Mouse (Mus musculus) heart, adult 2 months (tissue): ENCODE measurements around the gene Pik3ca. TPM values are rescaled to one million over a fixed set of nuclear protein-coding genes. Genes with fewer than 3 reads are reported as not detected.

Experiments
- DNase-seq, 2 experiments: peaks; one replicate each; pipeline ENCODE4 v3.0.0; 2021
- H3K27ac ChIP-seq: fragments of 200-600 bp; 2 replicates; pipeline ENCODE4 v1.8.1; 2022
- H3K27me3 ChIP-seq: fragments of 200-500 bp; 2 replicates; pipeline ENCODE4 v1.6.1; 2012; ENCODE audit warnings: mild to moderate bottlenecking, low read length, inconsistent platforms, mixed read lengths; ENCODE audit not compliant: control insufficient read depth, insufficient read depth
- H3K36me3 ChIP-seq: fragments of 200-500 bp; 2 replicates; pipeline ENCODE4 v1.6.1; 2012; ENCODE audit warnings: low read length, inconsistent platforms; ENCODE audit not compliant: control insufficient read depth, insufficient read depth
- H3K4me1 ChIP-seq: fragments of 200-500 bp; 2 replicates; pipeline ENCODE4 v1.6.1; 2011; ENCODE audit warnings: low read length; ENCODE audit not compliant: control insufficient read depth, insufficient read depth
- H3K4me3 ChIP-seq: fragments of 200-600 bp; 2 replicates; pipeline ENCODE4 v1.8.1; 2022
- H3K79me2 ChIP-seq: fragments of 200-500 bp; replicated peaks from 2 replicates; pipeline ENCODE4 v1.6.1; 2012; ENCODE audit warnings: mild to moderate bottlenecking, inconsistent platforms, low read length, moderate library complexity, mixed read lengths; ENCODE audit not compliant: control insufficient read depth, insufficient read depth
- H3K9ac ChIP-seq: fragments of 200-500 bp; 2 replicates; pipeline ENCODE4 v1.6.1; 2012; ENCODE audit warnings: low read depth, mild to moderate bottlenecking, control low read depth, inconsistent platforms, low read length, mixed read lengths
- CTCF ChIP-seq: fragments of 200-600 bp; IDR thresholded peaks from 2 replicates; pipeline ENCODE4 v1.8.1; 2022; ENCODE audit warnings: antibody characterized with exemption, mild to moderate bottlenecking, moderate library complexity
- EP300 ChIP-seq: fragments of 200-500 bp; IDR thresholded peaks from 2 replicates; pipeline ENCODE4 v1.6.1; 2011; ENCODE audit warnings: low read depth, low read length, control low read depth; ENCODE audit not compliant: insufficient read depth
- POLR2A ChIP-seq: fragments of 200-500 bp; IDR thresholded peaks from 2 replicates; pipeline ENCODE4 v1.6.1; 2011; ENCODE audit warnings: mild to moderate bottlenecking, low read depth, low read length, control low read depth; ENCODE audit not compliant: insufficient read depth
- WGBS: fragments of 180-500 bp; shearing (Covaris S2); methylation state at CpG from one replicate; pipeline ENCODE4 v1.1.7; 2018; 5-methylcytosine and 5-hydroxymethylcytosine counted together
- intact Hi-C: fragments of 180-260 bp; cut with DNase I; formaldehyde crosslinking; loops from one replicate; pipeline ENCODE4 v1.15.1; 2025
- polyA plus RNA-seq: library from polyadenylated mRNA; depleted of rRNA; stranded (reverse); fragments of >200 nt; gene quantifications from 2 replicates; pipeline ENCODE4 v1.2.3, GENCODE M21; 2012; rRNA removed
- total RNA-seq, 2 experiments: library from RNA; stranded (reverse); gene quantifications; 2 replicates each; pipeline ENCODE4 v1.2.3; 2021

Gene Pik3ca
- total and polyA plus RNA-seq, 3 experiments, result 6.5 to 48.5 (median 43.5) TPM

DNA sequence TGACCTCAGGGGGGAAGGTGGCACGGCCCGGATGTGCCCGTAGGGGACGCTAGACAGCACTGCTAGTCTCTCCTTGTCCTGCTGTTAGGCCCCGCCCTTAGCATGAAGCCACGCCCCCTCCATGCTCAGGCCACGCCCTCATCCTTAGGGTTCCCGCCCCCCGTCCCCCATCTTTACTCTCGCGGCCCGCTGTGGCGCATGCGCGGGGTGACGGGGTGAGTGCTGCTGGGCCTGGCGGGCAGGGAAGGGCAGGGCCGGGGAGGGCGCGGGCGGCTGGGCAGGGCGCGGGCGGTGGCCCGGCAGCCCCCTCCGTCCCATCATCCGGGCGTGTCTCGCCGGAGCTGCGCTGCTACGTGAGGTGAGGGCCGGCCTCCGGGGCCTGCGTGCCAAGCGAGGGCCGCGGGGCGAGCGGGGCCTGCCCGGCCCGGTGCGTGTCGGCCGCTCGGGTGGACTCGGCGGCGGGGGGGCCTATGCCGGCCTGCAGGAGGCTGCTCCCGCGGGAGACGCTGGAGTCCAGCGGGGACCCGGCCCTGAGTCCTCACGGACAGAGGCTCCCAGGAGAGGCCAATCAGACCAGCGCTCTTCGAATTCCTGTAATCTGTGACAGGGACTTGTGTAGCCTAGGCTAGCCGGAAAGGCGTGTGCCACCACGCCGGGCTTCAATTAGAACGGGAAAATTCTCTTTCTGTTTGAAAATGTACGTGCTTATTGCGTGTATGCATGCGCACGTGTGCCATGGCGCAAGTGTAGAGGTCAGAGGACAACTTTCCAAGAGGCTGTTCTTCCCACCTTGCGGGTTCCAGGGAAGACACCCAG, 113.1 kb downstream of the Pik3ca start:
- 1% methylated on average over 61 of the region's 69 CpGs for WGBS
- H3K36me3 ChIP-seq, result peaks cover 7% of the 10 kb centered on the region
- peaks cover 2% of the 10 kb centered on the region for H3K79me2 ChIP-seq
- H3K27me3 ChIP-seq, result no peaks in the 10 kb centered on the region
- peak overlapping the region; percentile 78 for H3K4me3 ChIP-seq
- intact Hi-C loops, result loop anchor here (1.0 to 2.0 kb wide), 3 partner anchors 18 to 145 kb away; partner anchors contain the start of genes Mfn1 and Pik3ca
- H3K4me1 ChIP-seq, result peaks cover 6% of the 10 kb centered on the region
- TF ChIP-seq CTCF, result peak; percentile 92
- TF ChIP-seq POLR2A, result peak; percentile 73; the same call in 1 of the 2 replicates
- TF ChIP-seq EP300, result no peak
- peak overlapping the region; percentile 86 for H3K9ac ChIP-seq
- peak; percentile 98 for DNase-seq
- H3K27ac ChIP-seq, result peak overlapping the region; percentile 92

DNA sequence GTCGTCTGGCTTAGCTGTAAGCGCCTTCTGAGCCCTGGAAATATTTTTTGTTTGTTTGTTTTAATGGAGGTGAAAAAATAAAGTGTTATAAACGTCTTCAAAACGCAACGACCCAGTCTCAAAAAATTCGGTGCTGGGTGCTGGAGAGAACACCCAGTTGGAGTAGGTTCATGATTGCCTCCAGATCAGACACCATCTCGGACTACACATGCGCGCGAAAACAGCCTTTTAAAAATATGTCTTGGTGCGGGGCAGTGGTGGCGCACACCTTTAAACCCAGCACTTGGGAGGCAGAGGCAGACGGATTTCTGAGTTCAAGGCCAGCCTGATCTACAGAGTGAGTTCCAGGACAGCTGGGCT, 113.7 kb downstream of the Pik3ca start:
- peaks cover 2% of the 10 kb centered on the region for H3K79me2 ChIP-seq
- peaks cover 6% of the 10 kb centered on the region for H3K4me1 ChIP-seq
- WGBS, result 3% methylated on average over 13 of the region's 13 CpGs
- DNase-seq, result peak in 1 of 2 experiments; percentile 32
- peak overlapping the region; percentile 86 for H3K9ac ChIP-seq
- H3K36me3 ChIP-seq, result peaks cover 7% of the 10 kb centered on the region
- intact Hi-C loops, result loop anchor here (2.0 kb wide), 2 partner anchors 18 to 114 kb away; partner anchors contain the start of genes Mfn1 and Pik3ca
- TF ChIP-seq EP300, result no peak
- TF ChIP-seq CTCF, result no peak
- no peak for TF ChIP-seq POLR2A
- peak overlapping the region; percentile 78 for H3K4me3 ChIP-seq
- H3K27ac ChIP-seq, result peak overlapping the region; percentile 92
- no peaks in the 10 kb centered on the region for H3K27me3 ChIP-seq

DNA sequence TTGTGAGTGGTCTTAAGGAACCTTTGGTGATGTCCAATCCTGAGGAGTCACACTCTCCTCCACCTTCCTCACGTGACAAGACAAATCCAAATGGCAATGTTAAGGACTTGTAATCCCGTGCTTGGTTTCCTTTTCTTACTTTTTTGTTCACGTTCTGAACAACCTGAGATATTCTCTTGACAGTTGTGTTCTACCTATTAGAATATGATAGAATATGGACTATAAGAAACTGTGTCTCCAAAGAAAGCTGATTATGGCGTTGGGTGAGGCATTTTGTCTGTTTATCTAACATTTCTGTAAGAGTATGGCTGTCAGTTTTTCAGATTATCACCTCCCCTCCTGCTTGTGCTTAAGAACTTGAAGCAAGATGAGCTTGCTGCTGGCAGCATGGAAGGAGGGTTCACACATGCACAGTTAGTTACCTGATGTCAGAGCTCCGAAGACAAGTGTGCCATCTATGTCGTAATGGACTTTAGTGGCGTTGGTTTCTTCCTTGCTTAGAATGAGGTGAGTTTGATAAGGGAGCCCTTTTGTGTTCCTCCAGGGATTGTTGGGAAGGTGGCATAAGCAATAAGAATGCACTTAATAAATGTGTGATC, 115.3 kb downstream of the Pik3ca start:
- no peak overlapping the region for H3K27ac ChIP-seq
- peaks cover 6% of the 10 kb centered on the region for H3K4me1 ChIP-seq
- H3K79me2 ChIP-seq, result peaks cover 2% of the 10 kb centered on the region
- DNase-seq, result no peak
- TF ChIP-seq EP300 (no peak), CTCF (no peak), POLR2A (no peak)
- no peak overlapping the region for H3K9ac ChIP-seq
- no peaks in the 10 kb centered on the region for H3K27me3 ChIP-seq
- peaks cover 10% of the 10 kb centered on the region for H3K36me3 ChIP-seq
- WGBS, result 79% methylated on average over 7 of the region's 7 CpGs
- no peak overlapping the region for H3K4me3 ChIP-seq
- intact Hi-C loops, result no loop called here

DNA sequence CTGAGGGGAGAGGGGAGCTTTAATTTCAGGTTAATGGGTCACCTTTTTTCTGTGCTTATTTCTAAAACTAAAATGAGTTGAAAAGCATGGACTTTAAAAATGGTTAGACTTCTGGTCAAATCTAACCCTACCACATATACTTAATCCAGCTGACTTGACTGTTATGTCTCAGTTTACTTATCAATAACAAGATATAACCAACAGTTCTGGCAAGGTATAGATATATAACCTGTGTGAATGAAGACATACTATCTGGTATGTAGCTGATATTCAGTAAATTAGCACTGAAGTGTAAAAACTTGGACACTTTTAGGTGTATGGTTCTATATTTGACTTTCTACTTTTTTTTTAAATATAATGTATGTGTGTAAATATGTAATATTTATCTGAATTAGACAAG, 116.1 kb downstream of the Pik3ca start:
- Histone ChIP-seq H3K27me3 (no peaks in the 10 kb centered on the region), H3K4me3 (no peak overlapping the region), H3K27ac (no peak overlapping the region), H3K9ac (no peak overlapping the region), H3K36me3 (peaks cover 10% of the 10 kb centered on the region), H3K4me1 (peaks cover 6% of the 10 kb centered on the region), H3K79me2 (peaks cover 2% of the 10 kb centered on the region)
- no peak for DNase-seq
- intact Hi-C loops, result no loop called here
- no peak for TF ChIP-seq CTCF
- TF ChIP-seq EP300, result no peak
- no peak for TF ChIP-seq POLR2A

Other genes starting within 250 kb of the Pik3ca start
- 1 to 10 TPM; 5.9 to 6.1 TPM for gene Zmat3, start 31.7 kb upstream of the Pik3ca start, total RNA-seq
- 4.4 and 7.3 TPM in 2 replicates for gene Zmat3, start 31.7 kb upstream of the Pik3ca start, polyA plus RNA-seq
- not detected for gene Kcnmb3, start 94.6 kb downstream of the Pik3ca start, total RNA-seq
- gene Kcnmb3, start 94.6 kb downstream of the Pik3ca start, polyA plus RNA-seq, result not detected in 2 replicates
- 10 to 100 TPM; 22.1 to 28.0 TPM for gene Zfp639, start 112.6 kb downstream of the Pik3ca start, total RNA-seq
- 20.6 and 26.2 TPM in 2 replicates for gene Zfp639, start 112.6 kb downstream of the Pik3ca start, polyA plus RNA-seq
- 100 to 1,000 TPM; 384 to 501 TPM for gene Mfn1, start 131.8 kb downstream of the Pik3ca start, total RNA-seq
- 80.0 and 147 TPM in 2 replicates for gene Mfn1, start 131.8 kb downstream of the Pik3ca start, polyA plus RNA-seq
- 10 to 100 TPM; 12.4 to 15.5 TPM for gene Gnb4, start 218.9 kb downstream of the Pik3ca start, total RNA-seq
- 18.5 and 36.0 TPM in 2 replicates for gene Gnb4, start 218.9 kb downstream of the Pik3ca start, polyA plus RNA-seq